In the genomic region with DNA sequence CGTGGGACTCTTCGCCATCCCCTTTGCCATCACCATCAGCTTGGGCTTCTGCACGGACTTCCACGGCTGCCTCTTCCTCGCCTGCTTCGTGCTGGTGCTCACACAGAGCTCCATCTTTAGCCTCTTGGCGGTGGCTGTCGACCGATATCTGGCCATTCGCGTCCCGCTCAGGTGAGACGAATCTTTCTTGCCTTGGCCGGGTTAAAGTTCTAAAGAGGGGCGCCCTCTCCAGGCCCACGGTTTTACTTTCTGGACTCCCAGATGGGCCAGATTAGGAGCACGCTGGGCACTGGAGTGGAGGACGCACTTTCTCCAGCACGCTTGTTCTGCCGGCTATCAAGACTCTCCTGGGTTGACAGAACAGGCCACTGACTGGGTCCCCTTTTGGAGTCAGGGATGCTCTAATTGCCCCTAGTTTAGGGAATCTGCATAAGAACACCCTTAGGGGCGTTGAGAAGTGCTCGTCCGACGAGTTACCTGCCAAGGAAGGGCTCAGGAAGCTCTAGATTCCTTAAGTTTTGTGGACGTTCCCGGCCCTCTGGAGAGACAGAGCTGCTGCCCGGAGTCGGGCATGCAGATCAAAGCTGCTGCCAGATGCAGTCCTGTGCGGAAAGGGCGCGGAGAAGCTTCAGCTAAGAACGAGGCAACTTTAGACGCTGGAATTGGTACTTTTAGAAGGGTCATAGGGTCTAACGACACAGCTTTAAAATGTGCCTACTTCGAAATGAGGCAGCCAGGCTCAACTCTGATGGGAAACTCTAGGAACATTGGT, we compare ENCODE assay signal across 7 mouse cellular contexts. TPM values are rescaled to one million over a fixed set of nuclear protein-coding genes. Genes with fewer than 3 reads are reported as not detected.
DNase-seq lines count a peak whose midpoint lies in the region; ATAC-seq lines count a peak whose summit lies in the region.

No protein-coding gene starts in this region.

- H3K27ac ChIP-seq in heart, embryonic 13.5 days (replicated peaks): no peak overlapping the region

- peaks cover 67% of the 10 kb centered on the region for H3K27me3 ChIP-seq in heart, embryonic 13.5 days (replicated peaks)

- ATAC-seq in heart, embryonic 13.5 days (ENCODE audit: extremely low read depth, insufficient number of reproducible peaks, low FRiP score, low TSS enrichment): no peak

- H3K4me2 ChIP-seq in heart, embryonic 13.5 days: peak overlapping the region; percentile 100

- peak; percentile 62 for DNase-seq in 3T3-L1 (ENCODE audit: low read depth, low spot score)
- peak; percentile 5 to 12 for DNase-seq in B cell, adult 2 months
- DNase-seq in cerebellum, adult 9-10 months: peak; percentile 31
- DNase-seq in kidney, postnatal 10 days: peak; percentile 72
- peak; percentile 62 to 74 for DNase-seq in lung, postnatal 4 days
- peak; percentile 54 for DNase-seq in urinary bladder, adult 2 months (ENCODE audit: low spot score)

- peaks cover 18% of the 10 kb centered on the region for H3K4me1 ChIP-seq in heart, embryonic 13.5 days

- H3K9ac ChIP-seq in heart, embryonic 13.5 days: peak overlapping the region; percentile 76

- no peaks in the 10 kb centered on the region for H3K9me3 ChIP-seq in heart, embryonic 13.5 days

- 4% methylated on average over 35 of the region's 35 CpGs for WGBS in heart, embryonic 13.5 days

- H3K36me3 ChIP-seq in heart, embryonic 13.5 days: no peaks in the 10 kb centered on the region

- H3K4me3 ChIP-seq in heart, embryonic 13.5 days: peak overlapping the region; percentile 62

RNA-seq across cellular contexts. Expression of a gene that starts 0.7 kb away (rescaled TPM):
- polyA plus RNA-seq in heart, embryonic 13.5 days (2015; fragmentation: Nextera tagmentation; extraction: Ambion mirVana): 1.4 and 2.0 TPM in 2 replicates
- 42.5 and 43.9 TPM in 2 replicates for polyA plus RNA-seq in urinary bladder, adult 2 months (2012; rRNA removed)

RNA-seq across cellular contexts. Expression of a gene that starts 31.7 kb away (rescaled TPM):
- 17.1 and 18.1 TPM in 2 replicates for polyA plus RNA-seq in heart, embryonic 13.5 days (2015; fragmentation: Nextera tagmentation; extraction: Ambion mirVana)
- polyA plus RNA-seq in urinary bladder, adult 2 months (2012; rRNA removed): 20.0 and 22.4 TPM in 2 replicates

RNA-seq across cellular contexts. Expression of a gene that starts 31.8 kb away (rescaled TPM):
- 16.6 and 17.6 TPM in 2 replicates for polyA plus RNA-seq in heart, embryonic 13.5 days (2015; fragmentation: Nextera tagmentation; extraction: Ambion mirVana)
- polyA plus RNA-seq in urinary bladder, adult 2 months (2012; rRNA removed): 17.3 and 19.1 TPM in 2 replicates

Comparison
In these comparisons a context has a peak if more than half of its experiments do, and no peak if none do; other contexts are left out.
1. DNase-seq: peak in every context shown above with its lines; median percentile 72 in kidney, postnatal 10 days; 68 in lung, postnatal 4 days; 62 in 3T3-L1; 54 in urinary bladder, adult 2 months; 31 in cerebellum, adult 9-10 months; 8 in B cell, adult 2 months.
2. RNA of a gene that starts 0.7 kb away (polyA plus RNA-seq): 42.5 to 43.9 TPM in urinary bladder, adult 2 months; 1.4 to 2.0 TPM in heart, embryonic 13.5 days; every median in the first group is over 10 times any median in the second.